ENCODE assay signal across 8 mouse cellular contexts in genomic region chr3:57267559-57268173, GRCm38 (mm10). TPM values are rescaled to one million over a fixed set of nuclear protein-coding genes. Genes with fewer than 3 reads are reported as not detected.
DNase-seq lines count a peak whose midpoint lies in the region; ATAC-seq and TF ChIP-seq lines count a peak whose summit lies in the region.
"Had no signal": no experiment of that assay in that cellular context is flagged by ENCODE, and none has a peak within 500 bp of the region (broad histone marks: within the 10 kb centered on the region; RNA-seq: fewer than 3 reads in every experiment).

No protein-coding gene starts in this region.

- TF ChIP-seq EP300 in MEL (IDR thresholded peaks at IDR 0.05; ENCODE audit: low read depth in 1 of 2, low read length in 2 of 2) = no peak

- H3K9me3 ChIP-seq in MEL (replicated peaks; ENCODE audit: insufficient read depth, low read length) = no peaks in the 10 kb centered on the region
- H3K9me3 ChIP-seq: heart, embryonic 13.5 days had no signal

- intact Hi-C loops in heart, postnatal 36 days (cut with DNase I) = loop anchor here (1.0 to 10.0 kb wide), 6 partner anchors 27 to 467 kb away; partner anchors contain the start of gene Rnf13

- TF ChIP-seq POLR2A in MEL (IDR thresholded peaks at IDR 0.05; ENCODE audit: control insufficient read depth in 1 of 2, insufficient read depth in 1 of 2, low read depth in 1 of 2, low read length in 2 of 2, poor library complexity in 1 of 2) = no peak
- no peak for TF ChIP-seq POLR2A in small intestine, adult 2 months (IDR thresholded peaks at IDR 0.05; ENCODE audit: low read depth, low read length)

- no peak overlapping the region for H3K9ac ChIP-seq in MEL (ENCODE audit: control insufficient read depth, low read depth, low read length, poor library complexity, severe bottlenecking)
- H3K9ac ChIP-seq: heart, embryonic 13.5 days had no signal

- no peaks in the 10 kb centered on the region for H3K4me1 ChIP-seq in MEL (ENCODE audit: control insufficient read depth in 1 of 2, insufficient read depth in 2 of 2, low read length in 2 of 2)
- H3K4me1 ChIP-seq in small intestine, adult 2 months (ENCODE audit: control insufficient read depth, insufficient read depth, insufficient read length, low read length) = no peaks in the 10 kb centered on the region
- H3K4me1 ChIP-seq: heart, embryonic 13.5 days had no signal

- H3K27me3 ChIP-seq in C2C12 (ENCODE audit: control insufficient read depth, insufficient read depth, insufficient read length) = no peaks in the 10 kb centered on the region
- no peaks in the 10 kb centered on the region for H3K27me3 ChIP-seq in MEL (ENCODE audit: control insufficient read depth in 1 of 2, insufficient read depth in 2 of 2, low read length in 2 of 2)
- no peaks in the 10 kb centered on the region for H3K27me3 ChIP-seq in small intestine, adult 2 months (ENCODE audit: control insufficient read depth, insufficient read depth, low read length)
- H3K27me3 ChIP-seq: heart, embryonic 13.5 days had no signal

- ATAC-seq in megakaryocyte progenitor cell, adult 5-6 weeks (replicated peaks; ENCODE audit: poor library complexity) = peak; percentile 92

- WGBS in small intestine, adult 2 months = 29% methylated on average over 6 of the region's 6 CpGs

- peak; percentile 44 for TF ChIP-seq CTCF in C2C12 (IDR thresholded peaks at IDR 0.05; ENCODE audit: control insufficient read depth, insufficient read depth, insufficient read length)
- TF ChIP-seq CTCF in MEL (IDR thresholded peaks at IDR 0.05 in 2 of 3, conservative IDR thresholded peaks at IDR 0.05 in 1 of 3; ENCODE audit: control insufficient read depth in 1 of 3, insufficient read depth in 1 of 3, low read depth in 2 of 3, low read length in 3 of 3, poor library complexity in 1 of 3, severe bottlenecking in 1 of 3) = peak; percentile 51 to 71 (median 62)
- peak; percentile 73; the same call in 1 of the 2 replicates for TF ChIP-seq CTCF in small intestine, adult 2 months (IDR thresholded peaks at IDR 0.05; ENCODE audit: extremely low read depth, insufficient read length, insufficient replicate concordance, low read depth, low read length)

- peak; percentile 61 for TF ChIP-seq RAD21 in MEL (IDR thresholded peaks at IDR 0.05; ENCODE audit: low read depth, low read length)

- peak; percentile 35 for DNase-seq in MEL (ENCODE audit: low read depth, low spot score)
- DNase-seq in embryo, embryonic 10.5 days (ENCODE audit: low spot score) = peak; percentile 74
- peak; percentile 53 to 62 for DNase-seq in heart, postnatal 36 days
- peak; percentile 29 to 49 for DNase-seq in layer of hippocampus, postnatal 14 days (ENCODE audit: low spot score in 2 of 2)

- H3K36me3 ChIP-seq in C2C12 (ENCODE audit: control insufficient read depth, insufficient read depth) (no peaks in the 10 kb centered on the region), MEL (ENCODE audit: control insufficient read depth in 1 of 2, insufficient read depth in 2 of 2, low read length in 2 of 2) (no peaks in the 10 kb centered on the region)
- H3K36me3 ChIP-seq in small intestine, adult 2 months (ENCODE audit: control insufficient read depth, insufficient read depth, low read length) = no peaks in the 10 kb centered on the region
- H3K36me3 ChIP-seq: heart, embryonic 13.5 days had no signal

- no peaks in the 10 kb centered on the region for H3K79me3 ChIP-seq in C2C12 (ENCODE audit: low read depth)

- H3K79me2 ChIP-seq in C2C12 (ENCODE audit: control insufficient read depth, insufficient read depth) = no peaks in the 10 kb centered on the region
- no peaks in the 10 kb centered on the region for H3K79me2 ChIP-seq in MEL (ENCODE audit: control insufficient read depth, insufficient read depth, low read length, poor library complexity)

- no peak overlapping the region for H3K4me3 ChIP-seq in C2C12 (ENCODE audit: insufficient read depth, poor library complexity, severe bottlenecking)
- H3K4me3 ChIP-seq in MEL (ENCODE audit: control insufficient read depth in 1 of 2, insufficient read depth in 1 of 2, low read depth in 2 of 2, low read length in 2 of 2) = no peak overlapping the region
- no peak overlapping the region for H3K4me3 ChIP-seq in small intestine, adult 2 months (ENCODE audit: low read depth, low read length)
- H3K4me3 ChIP-seq: heart, embryonic 13.5 days had no signal

- H3ac ChIP-seq in C2C12 (ENCODE audit: control insufficient read depth, insufficient read length, low read depth) = no peak overlapping the region

- H3K27ac ChIP-seq in MEL (ENCODE audit: control insufficient read depth, low read depth, low read length) = no peak overlapping the region
- no peak overlapping the region for H3K27ac ChIP-seq in small intestine, adult 2 months (ENCODE audit: insufficient read depth, low read depth, low read length)
- H3K27ac ChIP-seq: heart, embryonic 13.5 days had no signal

TF ChIP-seq in C2C12, 6 proteins besides CTCF, POLR2A, EP300 and RAD21:
- no peak for TF ChIP-seq CEBPB (IDR thresholded peaks at IDR 0.05; ENCODE audit: low read depth)
- no peak for TF ChIP-seq FOSL1 (IDR thresholded peaks at IDR 0.05; ENCODE audit: insufficient read depth, low read length, poor library complexity, severe bottlenecking)
- no peak for TF ChIP-seq USF1 (IDR thresholded peaks at IDR 0.05; ENCODE audit: low read depth)
- TF ChIP-seq MYOG (IDR thresholded peaks at IDR 0.05; ENCODE audit: control insufficient read depth, extremely low read depth, insufficient read length) = no peak
- TF ChIP-seq MAX (IDR thresholded peaks at IDR 0.05) = no peak
- TF ChIP-seq MYOD1 (IDR thresholded peaks at IDR 0.05; ENCODE audit: control insufficient read depth, insufficient read length, low read depth) = no peak

TF ChIP-seq in MEL, 35 proteins besides CTCF, POLR2A, EP300 and RAD21:
- TF ChIP-seq USF1 (IDR thresholded peaks at IDR 0.05; ENCODE audit: low read depth, low read length) (no peak), UBTF (IDR thresholded peaks at IDR 0.05; ENCODE audit: borderline replicate concordance, insufficient read depth, low read depth, low read length) (no peak), MYC (IDR thresholded peaks at IDR 0.05; ENCODE audit: low read depth, low read length) (no peak), JUND (IDR thresholded peaks at IDR 0.05; ENCODE audit: low read depth, low read length) (no peak), SMC3 (IDR thresholded peaks at IDR 0.05; ENCODE audit: low read depth, low read length) (peak; percentile 64), E2F4 (IDR thresholded peaks at IDR 0.05; ENCODE audit: borderline replicate concordance, low read depth, low read length) (no peak), GABPA (IDR thresholded peaks at IDR 0.05; ENCODE audit: low read depth, low read length) (no peak), SIN3A (IDR thresholded peaks at IDR 0.05; ENCODE audit: low read length) (no peak), ZC3H11A (IDR thresholded peaks at IDR 0.05; ENCODE audit: low read depth, low read length) (peak; percentile 28; the same call in 1 of the 2 replicates), GATA1 (IDR thresholded peaks at IDR 0.05; ENCODE audit: low read depth, low read length) (no peak), TBP (IDR thresholded peaks at IDR 0.05; ENCODE audit: low read depth, low read length) (no peak)

RNA-seq across cellular contexts. Expression of gene Tm4sf1, which starts 34.1 kb away (rescaled TPM):
- 963 TPM for polyA plus RNA-seq in C2C12 (2012; fragmentation: generic; extraction: Trizol)
- not detected in 2 replicates for total RNA-seq in MEL (2012; rRNA removed)
- polyA plus RNA-seq in MEL (2012; ENCODE audit: insufficient read depth in 1 of 2, insufficient read length in 2 of 2, low read depth in 1 of 2, low replicate concordance in 2 of 2, missing spikeins in 1 of 2) = not detected
- total RNA-seq in heart, postnatal 36 days (2021) = 10 to 100 TPM; 93.9 to 95.5 TPM
- total RNA-seq in layer of hippocampus, postnatal 14 days (2021) = 10 to 100 TPM; 11.2 to 18.0 TPM
- not detected in 2 replicates for total RNA-seq in megakaryocyte progenitor cell, adult 5-6 weeks (2015)
- total RNA-seq in megakaryocyte progenitor cell, adult 5-6 weeks (2017) = not detected in 2 replicates
- 4.0 and 8.5 TPM in 2 replicates for polyA plus RNA-seq in small intestine, adult 2 months (2012; rRNA removed)

Comparison
In these comparisons a context has a peak if more than half of its experiments do, and no peak if none do; other contexts are left out.
1. RNA of gene Tm4sf1, which starts 34.1 kb away (total RNA-seq): 93.9 to 95.5 TPM in heart, postnatal 36 days and 11.2 to 18.0 TPM in layer of hippocampus, postnatal 14 days; not detected in MEL and not detected in megakaryocyte progenitor cell, adult 5-6 weeks; every median in the first group is over 10 times any median in the second.
2. Peak in every context shown above with its lines, with median percentiles within 50 percentile points of each other: CTCF ChIP-seq and DNase-seq.